Mouse (Mus musculus): Measurements from ENCODE around the gene Rps12-ps3. TPM values are rescaled to one million over a fixed set of nuclear protein-coding genes. Genes with fewer than 3 reads are reported as not detected.

Gene Rps12-ps3
- polyA plus RNA-seq, 1 experiment = 780 TPM

DNA sequence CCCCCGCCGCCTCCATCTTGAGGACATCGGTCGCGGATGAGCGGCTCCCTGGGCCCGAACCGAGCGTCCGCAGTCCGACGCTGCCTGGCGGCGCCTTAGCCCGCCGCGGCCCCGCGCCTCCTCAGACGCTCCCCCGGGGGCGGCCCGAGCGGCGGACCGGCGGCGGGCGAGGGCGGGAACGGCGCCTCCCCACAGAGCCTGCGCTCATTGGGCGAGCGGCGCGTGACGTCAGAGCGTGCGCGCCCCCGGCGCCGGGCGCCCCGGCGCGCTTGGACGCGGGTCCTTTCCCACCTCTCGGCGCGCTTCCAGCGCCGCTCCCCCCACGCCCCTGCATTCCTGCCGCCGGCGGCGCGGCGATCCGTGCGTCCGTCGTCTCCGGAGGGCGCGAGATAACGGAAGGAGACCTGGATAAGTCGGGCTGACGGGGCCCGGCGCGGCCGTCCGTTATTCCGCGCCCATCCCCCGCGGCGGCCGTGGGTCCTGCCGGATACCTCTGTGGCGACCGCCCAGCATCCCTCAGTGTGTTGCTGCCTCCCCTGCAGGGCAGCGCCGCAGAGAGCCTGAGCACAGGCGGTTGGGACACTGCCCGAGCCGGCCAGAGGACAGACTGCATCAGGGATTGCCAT is 23.7 kb downstream of the Rps12-ps3 start, which contains the start of gene Pdzd8:
Pdzd8 (minus strand) TSS at position 123 of the 626 bp plus-strand sequence.
- no peaks in the 10 kb centered on the region for H3K27me3 ChIP-seq (ENCODE audit: control insufficient read depth, insufficient read depth, low read length, poor library complexity, severe bottlenecking)
- peak within 1 kb of the TSS; percentile 71 for H3K4me3 ChIP-seq (ENCODE audit: low read depth, low read length)
- no peak within 1 kb of the TSS for H3K27ac ChIP-seq (ENCODE audit: insufficient read depth, low read length)
- TF ChIP-seq CTCF (IDR thresholded peaks at IDR 0.05; ENCODE audit: low read depth, low read length) (no peak), POLR2A (IDR thresholded peaks at IDR 0.05; ENCODE audit: insufficient read depth, low read length) (peak; percentile 36), EP300 (IDR thresholded peaks at IDR 0.05; ENCODE audit: insufficient read depth, low read depth, low read length) (no peak)
- H3K9ac ChIP-seq (ENCODE audit: low read depth, poor library complexity, severe bottlenecking) = peak within 1 kb of the TSS; percentile 89
- H3K9me3 ChIP-seq (replicated peaks; ENCODE audit: control insufficient read depth, insufficient read depth, low read length, poor library complexity, severe bottlenecking) = no peaks in the 10 kb centered on the region
- H3K36me3 ChIP-seq (ENCODE audit: control insufficient read depth, insufficient read depth, low read length, poor library complexity, severe bottlenecking) = no peaks in the 10 kb centered on the region
- no peaks in the 10 kb centered on the region for H3K4me1 ChIP-seq (ENCODE audit: control insufficient read depth, insufficient read depth, low read length)

GRCm38 (mm10) chr19:59346325-59346724 is 24.2 kb downstream of the Rps12-ps3 start:
- Histone ChIP-seq H3K9ac (ENCODE audit: low read depth, poor library complexity, severe bottlenecking) (peak overlapping the region; percentile 89), H3K27ac (ENCODE audit: insufficient read depth, low read length) (no peak overlapping the region)
- TF ChIP-seq EP300 (IDR thresholded peaks at IDR 0.05; ENCODE audit: insufficient read depth, low read depth, low read length) = no peak
- TF ChIP-seq CTCF (IDR thresholded peaks at IDR 0.05; ENCODE audit: low read depth, low read length) = no peak
- TF ChIP-seq POLR2A (IDR thresholded peaks at IDR 0.05; ENCODE audit: insufficient read depth, low read length) = no peak

DNA sequence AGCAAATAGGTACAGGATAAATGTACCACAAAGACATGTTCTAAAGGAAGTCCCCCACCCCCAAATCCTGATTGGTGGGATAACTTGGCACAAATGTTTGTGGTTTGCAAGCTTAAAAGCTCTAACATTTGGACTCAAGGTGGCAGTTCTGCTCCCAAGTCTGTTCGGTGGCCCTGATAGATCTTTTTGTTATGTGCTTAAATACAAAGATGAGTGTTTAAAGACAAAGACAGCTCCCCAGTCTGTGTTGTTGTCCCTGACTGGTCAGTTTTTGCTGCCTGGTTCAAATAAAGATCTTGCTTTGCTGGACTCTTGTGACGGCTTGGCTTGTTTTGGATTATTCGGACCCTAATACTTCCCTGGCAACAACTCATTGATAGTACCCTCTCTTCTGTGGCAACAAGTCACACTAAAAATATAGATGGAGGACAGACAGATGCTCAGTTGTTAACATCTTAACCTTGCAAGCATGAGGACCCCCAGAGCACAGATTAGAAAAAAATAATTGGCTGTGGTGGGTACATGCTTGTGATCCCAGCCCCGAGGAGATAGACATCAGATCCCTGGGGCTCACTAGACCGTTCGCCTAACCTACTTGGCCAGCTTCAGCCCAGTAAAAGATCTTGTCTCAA is 27.4 kb downstream of the Rps12-ps3 start:
- Histone ChIP-seq H3K9ac (ENCODE audit: low read depth, poor library complexity, severe bottlenecking) (no peak overlapping the region), H3K36me3 (ENCODE audit: control insufficient read depth, insufficient read depth, low read length, poor library complexity, severe bottlenecking) (no peaks in the 10 kb centered on the region), H3K27me3 (ENCODE audit: control insufficient read depth, insufficient read depth, low read length, poor library complexity, severe bottlenecking) (no peaks in the 10 kb centered on the region), H3K27ac (ENCODE audit: insufficient read depth, low read length) (no peak overlapping the region), H3K9me3 (replicated peaks; ENCODE audit: control insufficient read depth, insufficient read depth, low read length, poor library complexity, severe bottlenecking) (no peaks in the 10 kb centered on the region), H3K4me1 (ENCODE audit: control insufficient read depth, insufficient read depth, low read length) (no peaks in the 10 kb centered on the region), H3K4me3 (ENCODE audit: low read depth, low read length) (no peak overlapping the region)
- TF ChIP-seq EP300 (IDR thresholded peaks at IDR 0.05; ENCODE audit: insufficient read depth, low read depth, low read length) = no peak
- TF ChIP-seq POLR2A (IDR thresholded peaks at IDR 0.05; ENCODE audit: insufficient read depth, low read length) = no peak
- no peak for TF ChIP-seq CTCF (IDR thresholded peaks at IDR 0.05; ENCODE audit: low read depth, low read length)

More at GRCm38 (mm10) chr19:59346325-59346724, 24.2 kb downstream of the Rps12-ps3 start:
- no peaks in the 10 kb centered on the region for H3K36me3 ChIP-seq (ENCODE audit: control insufficient read depth, insufficient read depth, low read length, poor library complexity, severe bottlenecking)
- H3K9me3 ChIP-seq (replicated peaks; ENCODE audit: control insufficient read depth, insufficient read depth, low read length, poor library complexity, severe bottlenecking) = no peaks in the 10 kb centered on the region
- H3K4me3 ChIP-seq (ENCODE audit: low read depth, low read length) = peak overlapping the region; percentile 71
- no peaks in the 10 kb centered on the region for H3K4me1 ChIP-seq (ENCODE audit: control insufficient read depth, insufficient read depth, low read length)
- no peaks in the 10 kb centered on the region for H3K27me3 ChIP-seq (ENCODE audit: control insufficient read depth, insufficient read depth, low read length, poor library complexity, severe bottlenecking)

- no peak overlapping the region for H3K9ac ChIP-seq (ENCODE audit: low read depth, poor library complexity, severe bottlenecking)
- H3K4me3 ChIP-seq (ENCODE audit: low read depth, low read length) = no peak overlapping the region
- no peak overlapping the region for H3K27ac ChIP-seq (ENCODE audit: insufficient read depth, low read length)
- H3K27me3 ChIP-seq (ENCODE audit: control insufficient read depth, insufficient read depth, low read length, poor library complexity, severe bottlenecking) = no peaks in the 10 kb centered on the region
- H3K9me3 ChIP-seq (replicated peaks; ENCODE audit: control insufficient read depth, insufficient read depth, low read length, poor library complexity, severe bottlenecking) = no peaks in the 10 kb centered on the region
- H3K36me3 ChIP-seq (ENCODE audit: control insufficient read depth, insufficient read depth, low read length, poor library complexity, severe bottlenecking) = no peaks in the 10 kb centered on the region
- no peaks in the 10 kb centered on the region for H3K4me1 ChIP-seq (ENCODE audit: control insufficient read depth, insufficient read depth, low read length)
- no peak for TF ChIP-seq EP300 (IDR thresholded peaks at IDR 0.05; ENCODE audit: insufficient read depth, low read depth, low read length)
- no peak for TF ChIP-seq CTCF (IDR thresholded peaks at IDR 0.05; ENCODE audit: low read depth, low read length)
- no peak for TF ChIP-seq POLR2A (IDR thresholded peaks at IDR 0.05; ENCODE audit: insufficient read depth, low read length)
These were observed 28.3 kb downstream of the Rps12-ps3 start for GRCm38 (mm10) chr19:59350273-59350903.

- Histone ChIP-seq H3K36me3 (ENCODE audit: control insufficient read depth, insufficient read depth, low read length, poor library complexity, severe bottlenecking) (no peaks in the 10 kb centered on the region), H3K9ac (ENCODE audit: low read depth, poor library complexity, severe bottlenecking) (no peak overlapping the region), H3K27me3 (ENCODE audit: control insufficient read depth, insufficient read depth, low read length, poor library complexity, severe bottlenecking) (no peaks in the 10 kb centered on the region)
These were observed 29.2 kb downstream of the Rps12-ps3 start for GRCm38 (mm10) chr19:59351151-59351889.

More at GRCm38 (mm10) chr19:59351151-59351889, 29.2 kb downstream of the Rps12-ps3 start:
- H3K27ac ChIP-seq (ENCODE audit: insufficient read depth, low read length) = no peak overlapping the region
- no peak overlapping the region for H3K4me3 ChIP-seq (ENCODE audit: low read depth, low read length)
- TF ChIP-seq EP300 (IDR thresholded peaks at IDR 0.05; ENCODE audit: insufficient read depth, low read depth, low read length) (no peak), POLR2A (IDR thresholded peaks at IDR 0.05; ENCODE audit: insufficient read depth, low read length) (no peak)
- no peaks in the 10 kb centered on the region for H3K9me3 ChIP-seq (replicated peaks; ENCODE audit: control insufficient read depth, insufficient read depth, low read length, poor library complexity, severe bottlenecking)
- H3K4me1 ChIP-seq (ENCODE audit: control insufficient read depth, insufficient read depth, low read length) = no peaks in the 10 kb centered on the region

Data from ES-Bruce4 (cell line).